Mouse (Mus musculus) thymus, adult 2 months (tissue): ENCODE measurements at regions not wholly inside any gene's neighbourhood (a gene's known extent, or its start where the extent isn't known, plus 50 kb on each side); places are given as distances from the start of the nearest gene placed in this dataset.

Experiments
- CTCF ChIP-seq: fragments of 200-500 bp; IDR thresholded peaks from 2 replicates; pipeline ENCODE4 v1.5.1; 2012; ENCODE audit warnings: mild to moderate bottlenecking, control low read depth, low read length, moderate library complexity, borderline replicate concordance; ENCODE audit not compliant: control insufficient read depth, poor library complexity, insufficient read depth; ENCODE audit errors: extremely low read depth
- POLR2A ChIP-seq: fragments of 200-500 bp; IDR thresholded peaks from 2 replicates; pipeline ENCODE4 v1.6.1; 2012; ENCODE audit warnings: mild to moderate bottlenecking, low read length, control low read depth, moderate library complexity; ENCODE audit not compliant: control insufficient read depth, poor library complexity, insufficient read depth; ENCODE audit errors: extremely low read depth

DNA sequence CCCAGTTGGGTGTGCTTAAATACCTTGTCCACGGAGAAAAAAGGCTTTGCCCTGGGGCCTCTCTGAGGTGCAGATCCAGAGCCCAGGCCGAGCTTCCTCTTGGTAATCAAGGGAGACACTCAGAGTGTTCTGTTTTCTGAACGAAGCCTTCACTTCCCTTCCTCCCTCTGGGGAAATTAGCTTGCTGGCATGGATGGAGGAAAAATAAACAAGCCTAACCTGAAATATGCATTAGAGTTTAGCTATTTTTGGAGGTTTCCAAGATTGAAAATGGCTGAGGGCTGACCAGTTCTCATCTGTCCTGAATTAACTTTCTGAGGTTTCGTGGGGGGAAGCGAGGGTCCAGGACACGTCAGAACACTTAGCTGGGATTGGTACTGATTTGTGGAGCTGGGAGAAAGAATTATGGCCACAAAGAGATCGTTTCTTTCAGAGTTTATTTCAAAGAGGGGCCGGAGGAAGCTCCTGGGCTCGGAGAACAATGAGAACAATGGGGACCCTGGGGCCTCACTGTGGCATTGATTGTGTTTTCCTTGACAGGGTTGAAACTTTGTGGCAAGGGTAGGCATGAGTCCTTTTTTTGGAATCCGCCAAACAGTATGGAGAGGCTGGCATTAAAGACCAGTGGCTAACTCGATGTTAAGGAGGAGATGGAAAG, 262.4 kb downstream of the 1810013L24Rik start:
- TF ChIP-seq POLR2A, result no peak
- TF ChIP-seq CTCF, result no peak
